Mouse (Mus musculus): ENCODE measurements at regions not wholly inside any gene's neighbourhood (a gene's known extent, or its start where the extent isn't known, plus 50 kb on each side); places are given as distances from the start of the nearest gene placed in this dataset.

- Histone ChIP-seq H3K4me2 (replicated peaks) (no peak overlapping the region), H3K27ac (no peak overlapping the region), H3K27me3 (replicated peaks) (no peaks in the 10 kb centered on the region), H3K36me3 (no peaks in the 10 kb centered on the region), H3K4me1 (replicated peaks) (no peaks in the 10 kb centered on the region), H3K9me3 (no peaks in the 10 kb centered on the region), H3K9ac (no peak overlapping the region), H3K4me3 (replicated peaks) (no peak overlapping the region)
- 86% methylated on average over 3 of the region's 3 CpGs for WGBS
- no peak for ATAC-seq
Measured at GRCm38 (mm10) chr8:60790453-60790852, 99.8 kb upstream of the Hpf1 start.

- Histone ChIP-seq H3K27me3 (replicated peaks) (no peaks in the 10 kb centered on the region), H3K9ac (no peak overlapping the region), H3K27ac (no peak overlapping the region), H3K4me1 (replicated peaks) (no peaks in the 10 kb centered on the region), H3K36me3 (no peaks in the 10 kb centered on the region), H3K9me3 (no peaks in the 10 kb centered on the region), H3K4me3 (replicated peaks) (no peak overlapping the region), H3K4me2 (replicated peaks) (no peak overlapping the region)
- ATAC-seq = no peak
- 67% methylated on average over 1 of the region's 1 CpGs for WGBS
Measured at GRCm38 (mm10) chr8:60792518-60792917, 97.7 kb upstream of the Hpf1 start.

DNA sequence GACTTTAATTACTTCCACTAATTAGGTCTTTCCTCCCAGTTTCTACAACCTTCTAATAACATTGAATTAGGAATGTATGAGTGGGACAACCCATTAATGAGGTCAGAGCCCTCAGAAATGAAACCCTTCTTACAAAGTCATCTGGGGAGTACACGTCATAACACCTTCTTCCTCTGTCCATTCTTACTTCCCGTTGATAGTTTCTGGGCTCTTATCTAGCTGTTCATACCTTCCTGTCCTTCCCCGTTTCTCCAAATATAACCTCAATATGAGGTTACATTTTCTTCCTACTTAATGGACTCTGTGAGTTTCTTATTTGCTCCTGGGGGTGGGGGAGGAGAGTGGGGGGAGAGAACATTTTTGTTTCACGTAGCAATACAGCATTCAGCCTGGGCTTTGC lies 85.4 kb upstream of the Hpf1 start:
- H3K9me3 ChIP-seq = no peaks in the 10 kb centered on the region
- H3K9ac ChIP-seq = no peak overlapping the region
- no peaks in the 10 kb centered on the region for H3K36me3 ChIP-seq
- H3K27me3 ChIP-seq (replicated peaks) = no peaks in the 10 kb centered on the region
- 75% methylated on average over 4 of the region's 4 CpGs for WGBS
- no peaks in the 10 kb centered on the region for H3K4me1 ChIP-seq (replicated peaks)
- H3K4me3 ChIP-seq (replicated peaks) = no peak overlapping the region
- no peak overlapping the region for H3K27ac ChIP-seq
- no peak overlapping the region for H3K4me2 ChIP-seq (replicated peaks)
- no peak for ATAC-seq

GRCm38 (mm10) chr8:60806772-60807171 lies 83.4 kb upstream of the Hpf1 start:
- Histone ChIP-seq H3K4me1 (replicated peaks) (no peaks in the 10 kb centered on the region), H3K27me3 (replicated peaks) (no peaks in the 10 kb centered on the region), H3K36me3 (no peaks in the 10 kb centered on the region), H3K9me3 (no peaks in the 10 kb centered on the region), H3K27ac (no peak overlapping the region), H3K4me2 (replicated peaks) (no peak overlapping the region), H3K4me3 (replicated peaks) (no peak overlapping the region), H3K9ac (no peak overlapping the region)
- 77% methylated on average over 3 of the region's 3 CpGs for WGBS
- ATAC-seq = peak; percentile 73

DNA sequence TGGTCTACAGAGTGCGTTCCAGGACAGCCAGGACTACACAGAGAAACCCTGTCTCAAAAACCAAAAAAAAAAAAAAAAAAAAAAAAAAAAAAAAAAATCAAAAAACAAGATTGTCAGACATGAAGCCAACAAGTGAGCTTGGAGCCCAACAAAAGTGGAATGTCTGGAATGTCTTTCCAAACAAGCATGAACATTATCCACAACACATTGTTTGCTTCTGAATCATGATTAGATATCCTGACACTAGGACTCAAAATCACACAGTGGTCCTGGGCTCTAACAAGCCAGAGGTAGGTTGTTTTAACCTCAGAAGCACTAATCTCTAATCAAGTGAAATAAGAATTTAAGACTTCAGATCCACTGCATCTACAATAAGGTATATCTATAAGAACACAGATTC lies 80.4 kb upstream of the Hpf1 start:
- Histone ChIP-seq H3K9me3 (no peaks in the 10 kb centered on the region), H3K36me3 (no peaks in the 10 kb centered on the region), H3K9ac (no peak overlapping the region), H3K4me1 (replicated peaks) (no peaks in the 10 kb centered on the region), H3K4me2 (replicated peaks) (no peak overlapping the region), H3K27ac (no peak overlapping the region), H3K27me3 (replicated peaks) (no peaks in the 10 kb centered on the region), H3K4me3 (replicated peaks) (no peak overlapping the region)
- 83% methylated on average over 1 of the region's 1 CpGs for WGBS
- no peak for ATAC-seq

- H3K9ac ChIP-seq = no peak overlapping the region
- 77% methylated on average over 4 of the region's 4 CpGs for WGBS
- no peak overlapping the region for H3K4me3 ChIP-seq (replicated peaks)
- no peak for ATAC-seq
- H3K4me2 ChIP-seq (replicated peaks) = no peak overlapping the region
- H3K27me3 ChIP-seq (replicated peaks) = no peaks in the 10 kb centered on the region
- no peak overlapping the region for H3K27ac ChIP-seq
- no peaks in the 10 kb centered on the region for H3K4me1 ChIP-seq (replicated peaks)
- H3K9me3 ChIP-seq = no peaks in the 10 kb centered on the region
- no peaks in the 10 kb centered on the region for H3K36me3 ChIP-seq
Measured at GRCm38 (mm10) chr8:60810955-60811354, 79.3 kb upstream of the Hpf1 start.

DNA sequence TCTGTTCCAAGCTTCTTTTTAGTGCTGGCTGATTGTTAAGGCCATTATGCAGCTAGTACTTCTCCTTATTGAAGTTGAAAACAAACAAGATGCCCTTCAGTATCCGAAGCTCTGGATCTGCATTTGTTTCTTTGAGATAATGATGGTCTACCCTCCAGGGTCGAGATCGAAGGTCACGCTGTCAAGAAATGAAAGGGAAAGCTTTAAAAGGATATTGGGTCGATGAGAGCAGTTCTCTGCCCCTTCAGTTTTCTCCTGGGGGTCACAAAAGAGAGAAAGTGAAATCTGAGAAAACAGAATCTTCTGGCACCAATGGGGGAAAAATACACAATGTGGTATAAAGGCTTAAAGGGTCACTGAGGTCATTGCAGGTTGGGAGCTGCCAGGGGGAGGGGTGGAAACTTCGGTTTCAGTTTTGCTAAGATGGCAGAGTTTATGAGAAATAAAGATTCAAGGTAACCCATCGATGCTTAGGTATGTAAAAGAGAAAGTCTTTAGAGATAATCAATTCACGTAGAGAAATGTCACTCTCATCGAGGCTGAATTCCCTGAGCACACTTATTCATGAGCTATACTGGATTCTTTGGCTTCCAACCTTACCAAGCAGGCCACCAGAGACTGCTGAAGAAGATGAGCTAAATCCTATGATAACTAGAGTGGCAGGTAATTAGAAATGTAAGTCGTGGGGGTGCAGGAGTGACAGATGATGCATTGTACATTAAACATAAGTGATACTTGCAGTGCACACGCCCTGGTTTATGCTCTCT lies 64.4 kb upstream of the Hpf1 start:
- ATAC-seq = no peak
- Histone ChIP-seq H3K27me3 (replicated peaks) (no peaks in the 10 kb centered on the region), H3K9ac (no peak overlapping the region), H3K4me3 (replicated peaks) (no peak overlapping the region), H3K9me3 (no peaks in the 10 kb centered on the region), H3K4me1 (replicated peaks) (no peaks in the 10 kb centered on the region), H3K4me2 (replicated peaks) (no peak overlapping the region), H3K27ac (no peak overlapping the region), H3K36me3 (no peaks in the 10 kb centered on the region)
- 73% methylated on average over 11 of the region's 11 CpGs for WGBS

GRCm38 (mm10) chr8:60827241-60827640 lies 63.0 kb upstream of the Hpf1 start:
- 90% methylated on average over 8 of the region's 8 CpGs for WGBS
- H3K27me3 ChIP-seq (replicated peaks) = no peaks in the 10 kb centered on the region

DNA sequence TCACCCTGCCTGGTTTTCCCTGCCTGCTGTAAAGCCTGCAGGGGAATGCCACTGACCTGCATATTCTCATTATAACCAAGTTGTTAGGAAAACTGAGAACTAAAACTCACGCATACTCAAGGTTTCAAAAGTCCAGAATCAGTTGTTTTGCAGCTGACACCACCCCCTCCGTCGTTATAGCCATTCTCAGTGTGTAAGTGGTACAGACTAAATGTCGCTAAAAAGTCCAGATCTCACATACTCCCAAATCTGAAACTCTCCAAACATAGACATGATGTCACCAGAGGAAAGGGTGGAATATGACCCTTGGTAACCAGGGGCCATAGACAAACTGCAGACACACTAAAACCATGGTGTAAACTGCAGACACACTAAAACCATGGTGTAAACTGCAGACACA lies 61.1 kb upstream of the Hpf1 start:
- no peak for ATAC-seq
- no peak overlapping the region for H3K9ac ChIP-seq
- WGBS = 81% methylated on average over 4 of the region's 4 CpGs

More at GRCm38 (mm10) chr8:60827241-60827640, 63.0 kb upstream of the Hpf1 start:
- Histone ChIP-seq H3K4me3 (replicated peaks) (no peak overlapping the region), H3K4me2 (replicated peaks) (no peak overlapping the region), H3K9ac (no peak overlapping the region), H3K27ac (no peak overlapping the region), H3K9me3 (no peaks in the 10 kb centered on the region), H3K4me1 (replicated peaks) (no peaks in the 10 kb centered on the region), H3K36me3 (no peaks in the 10 kb centered on the region)
- ATAC-seq = no peak

DNA sequence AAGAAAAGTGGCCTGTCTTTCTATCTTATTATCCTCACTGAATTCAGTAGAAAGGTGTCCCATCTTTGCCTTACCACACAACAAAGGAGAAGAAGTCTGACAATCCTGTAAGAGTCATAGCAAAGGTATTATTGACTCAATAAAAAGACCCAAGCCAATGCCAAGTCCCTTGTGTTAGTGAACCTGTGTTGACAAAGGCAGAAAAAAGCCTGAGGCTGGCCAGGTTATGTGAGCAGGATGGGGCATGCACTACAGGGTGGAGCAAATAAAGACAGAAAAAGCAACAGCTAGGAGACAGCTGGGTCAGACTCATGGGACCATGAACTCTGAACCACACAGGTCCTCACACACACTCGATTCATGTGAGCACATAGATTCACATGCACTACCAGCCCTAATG lies 59.7 kb upstream of the Hpf1 start:
- H3K9me3 ChIP-seq = no peaks in the 10 kb centered on the region
- WGBS = 74% methylated on average over 1 of the region's 1 CpGs
- no peaks in the 10 kb centered on the region for H3K4me1 ChIP-seq (replicated peaks)
- no peaks in the 10 kb centered on the region for H3K27me3 ChIP-seq (replicated peaks)
- no peak overlapping the region for H3K4me2 ChIP-seq (replicated peaks)
- no peak overlapping the region for H3K27ac ChIP-seq
- H3K4me3 ChIP-seq (replicated peaks) = no peak overlapping the region
- H3K9ac ChIP-seq = no peak overlapping the region
- H3K36me3 ChIP-seq = no peaks in the 10 kb centered on the region
- ATAC-seq = no peak

More for the DNA sequence above, 61.1 kb upstream of the Hpf1 start:
- H3K4me1 ChIP-seq (replicated peaks) = no peaks in the 10 kb centered on the region
- no peak overlapping the region for H3K4me3 ChIP-seq (replicated peaks)
- no peaks in the 10 kb centered on the region for H3K27me3 ChIP-seq (replicated peaks)
- H3K4me2 ChIP-seq (replicated peaks) = no peak overlapping the region
- no peaks in the 10 kb centered on the region for H3K36me3 ChIP-seq
- H3K9me3 ChIP-seq = no peaks in the 10 kb centered on the region
- no peak overlapping the region for H3K27ac ChIP-seq

DNA sequence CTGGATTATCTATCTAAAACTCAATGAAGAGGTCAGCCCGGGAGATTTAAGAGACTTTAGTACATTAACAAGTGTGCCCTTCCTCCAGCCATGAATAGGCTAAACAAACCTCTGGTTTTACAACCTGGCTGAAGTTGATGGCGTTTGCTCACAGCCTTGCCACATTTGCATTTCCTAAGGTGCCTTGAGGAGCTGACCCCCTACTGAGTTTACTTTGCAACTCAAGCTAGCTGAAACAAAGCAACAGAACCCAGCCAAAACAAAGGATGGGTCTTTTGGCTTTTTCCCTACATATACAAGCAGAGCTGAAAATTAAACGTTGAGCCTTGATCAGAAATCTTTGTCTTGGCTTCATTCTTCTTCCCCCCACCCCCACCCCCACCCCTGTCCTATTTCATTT lies 51.7 kb upstream of the Hpf1 start:
- Histone ChIP-seq H3K27ac (no peak overlapping the region), H3K9ac (no peak overlapping the region), H3K4me1 (replicated peaks) (no peaks in the 10 kb centered on the region), H3K36me3 (no peaks in the 10 kb centered on the region), H3K4me3 (replicated peaks) (no peak overlapping the region), H3K27me3 (replicated peaks) (no peaks in the 10 kb centered on the region), H3K9me3 (no peaks in the 10 kb centered on the region), H3K4me2 (replicated peaks) (no peak overlapping the region)
- ATAC-seq = no peak
- 7% methylated on average over 3 of the region's 3 CpGs for WGBS

All from intestine, embryonic 15.5 days (tissue).